Mouse (Mus musculus) embryonic fibroblast, embryonic 13.5 days (primary cell): ENCODE measurements at regions not wholly inside any gene's neighbourhood (a gene's known extent, or its start where the extent isn't known, plus 50 kb on each side); places are given as distances from the start of the nearest gene placed in this dataset.

Experiments used
- H3K27ac ChIP-seq: 2 replicates; pipeline ENCODE4 v1.5.1; 2012; ENCODE audit warnings: low read length, control low read depth, inconsistent platforms; ENCODE audit not compliant: insufficient read depth
- H3K4me1 ChIP-seq: 2 replicates; pipeline ENCODE4 v1.6.1; 2011; ENCODE audit warnings: low read length; ENCODE audit not compliant: control insufficient read depth, insufficient read depth
- H3K4me3 ChIP-seq: 2 replicates; pipeline ENCODE4 v1.5.1; 2011; ENCODE audit warnings: mild to moderate bottlenecking, control low read depth, low read length; ENCODE audit not compliant: insufficient read depth
- CTCF ChIP-seq: IDR thresholded peaks from 2 replicates; pipeline ENCODE4 v1.5.1; 2011; ENCODE audit warnings: mild to moderate bottlenecking, control low read depth, low read length, moderate library complexity, borderline replicate concordance; ENCODE audit not compliant: insufficient read depth
- POLR2A ChIP-seq: IDR thresholded peaks from 2 replicates; pipeline ENCODE4 v1.6.1; 2011; ENCODE audit warnings: low read depth, mild to moderate bottlenecking, control low read depth, low read length, moderate library complexity

GRCm38 (mm10) chr5:46338461-46338860 lies 481.0 kb upstream of the Lcorl start:
- no peak overlapping the region for H3K4me3 ChIP-seq
- no peak for TF ChIP-seq CTCF
- no peak for TF ChIP-seq POLR2A
- H3K27ac ChIP-seq = no peak overlapping the region
- H3K4me1 ChIP-seq = no peaks in the 10 kb centered on the region

DNA sequence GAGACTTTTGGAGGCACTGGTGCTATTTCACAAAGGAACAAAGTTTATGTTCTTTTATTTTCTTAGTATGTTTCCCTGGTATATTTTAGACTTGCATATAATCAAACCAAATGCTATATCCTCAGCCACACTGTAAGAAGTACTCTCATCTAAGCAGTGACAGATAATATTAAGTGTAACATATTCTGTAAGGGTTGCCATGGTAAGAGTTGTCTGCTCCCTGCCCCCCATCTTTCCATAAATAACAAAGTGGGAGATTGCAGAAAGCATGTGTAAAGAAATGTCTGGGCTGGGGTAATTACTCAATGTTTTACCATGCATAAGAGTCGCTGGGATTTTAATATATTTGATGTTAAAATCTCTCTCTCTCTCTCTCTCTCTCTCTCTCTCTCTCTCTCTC lies 473.5 kb upstream of the Lcorl start:
- H3K4me3 ChIP-seq = no peak overlapping the region
- H3K4me1 ChIP-seq = no peaks in the 10 kb centered on the region
- H3K27ac ChIP-seq = no peak overlapping the region
- TF ChIP-seq POLR2A = no peak
- no peak for TF ChIP-seq CTCF
